Mouse (Mus musculus): ENCODE data around the gene Atp6v0b. TPM values are rescaled to one million over a fixed set of nuclear protein-coding genes. Genes with fewer than 3 reads are reported as not detected.

The Atp6v0b gene
- polyA plus RNA-seq, 1 experiment = 164 TPM

DNA sequence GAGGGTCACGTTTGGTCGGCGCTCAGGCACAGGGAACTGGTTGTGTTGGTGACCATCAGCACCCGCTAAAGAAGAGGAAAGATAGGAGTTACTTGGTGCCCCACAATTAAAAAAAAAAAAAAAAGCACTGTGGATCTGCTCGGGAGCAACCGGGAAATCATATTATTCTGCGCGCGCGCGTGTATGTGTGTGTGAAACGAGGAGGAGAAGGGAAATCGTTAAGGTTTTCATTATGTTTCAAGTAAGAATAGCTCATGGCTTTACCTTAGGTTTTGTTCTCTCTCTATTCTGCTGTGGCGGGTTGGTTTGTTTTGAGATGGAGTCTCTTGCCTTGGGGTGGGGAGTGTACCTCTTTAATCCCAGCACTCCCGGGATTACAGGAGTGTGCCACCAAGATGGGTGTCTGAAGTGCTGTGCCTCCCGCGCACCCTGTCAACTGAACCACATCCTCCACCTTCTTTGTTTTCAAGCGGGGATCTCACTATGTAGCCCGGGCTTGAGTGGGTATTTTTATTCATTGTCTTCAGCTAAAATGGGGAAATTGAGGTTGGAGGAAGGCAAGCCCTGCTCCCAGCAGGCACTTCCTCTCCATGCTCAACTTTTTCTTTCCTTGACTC is 28.5 kb upstream of the Atp6v0b start:
- H3K27ac ChIP-seq (replicated peaks; ENCODE audit: low read depth, low read length) = 0 out of 2 replicates have a peak overlapping the region, but pooled peaks have one; percentile 10
- H3K4me3 ChIP-seq (ENCODE audit: insufficient read depth, low read depth, low read length) = peak overlapping the region; percentile 94
- peaks cover 12% of the 10 kb centered on the region for H3K4me1 ChIP-seq (ENCODE audit: control insufficient read depth, insufficient read depth, insufficient read length, low read length)

DNA sequence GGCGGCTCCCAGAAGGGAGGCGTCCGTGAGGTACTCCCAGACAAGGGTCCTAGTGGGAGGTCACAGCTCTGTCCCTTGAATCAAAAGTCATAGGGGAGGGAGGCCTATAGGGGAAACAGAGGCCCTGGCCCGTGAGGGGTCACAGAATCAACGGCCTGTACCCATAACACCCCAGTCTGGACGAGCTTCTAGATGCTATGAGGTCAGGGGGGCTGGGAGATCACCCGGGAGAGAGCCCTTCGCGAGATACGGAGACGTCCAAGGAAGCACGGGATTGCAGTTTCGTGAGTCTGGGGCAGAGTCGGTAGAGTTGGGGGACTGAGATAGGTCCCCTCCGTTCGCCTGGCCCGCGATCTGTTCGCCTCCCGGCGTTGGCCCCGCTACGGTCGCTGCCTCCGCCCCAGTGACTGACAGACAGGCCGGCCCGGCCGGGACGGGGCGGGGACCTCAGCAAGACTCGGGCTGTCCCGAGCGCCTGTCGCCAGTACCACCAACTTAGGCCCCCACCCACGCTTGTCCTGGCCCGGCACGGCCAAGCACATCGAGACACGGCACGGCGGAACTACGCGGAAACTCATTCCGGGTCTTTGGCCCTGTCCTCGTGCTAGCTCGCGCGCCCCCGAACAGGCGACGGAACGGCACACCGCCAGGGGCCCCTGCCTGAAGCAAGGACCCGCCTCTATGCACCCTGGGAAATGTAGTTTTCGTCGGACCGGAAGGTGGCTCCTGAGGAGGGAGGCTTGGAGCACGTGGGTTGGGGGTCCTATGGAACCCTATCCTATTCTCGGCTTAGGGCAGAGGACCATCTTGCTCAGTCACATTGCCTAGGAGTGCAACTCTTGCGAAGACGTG is 27.7 kb upstream of the Atp6v0b start, which contains the start of gene Ipo13:
Ipo13 (minus strand) TSS at position 409 of the 852 bp plus-strand sequence.
- peaks cover 12% of the 10 kb centered on the region for H3K4me1 ChIP-seq (ENCODE audit: control insufficient read depth, insufficient read depth, insufficient read length, low read length)
- H3K4me3 ChIP-seq (ENCODE audit: insufficient read depth, low read depth, low read length) = peak within 1 kb of the TSS; percentile 94
- peak within 1 kb of the TSS; percentile 99 for H3K27ac ChIP-seq (replicated peaks; ENCODE audit: low read depth, low read length)

DNA sequence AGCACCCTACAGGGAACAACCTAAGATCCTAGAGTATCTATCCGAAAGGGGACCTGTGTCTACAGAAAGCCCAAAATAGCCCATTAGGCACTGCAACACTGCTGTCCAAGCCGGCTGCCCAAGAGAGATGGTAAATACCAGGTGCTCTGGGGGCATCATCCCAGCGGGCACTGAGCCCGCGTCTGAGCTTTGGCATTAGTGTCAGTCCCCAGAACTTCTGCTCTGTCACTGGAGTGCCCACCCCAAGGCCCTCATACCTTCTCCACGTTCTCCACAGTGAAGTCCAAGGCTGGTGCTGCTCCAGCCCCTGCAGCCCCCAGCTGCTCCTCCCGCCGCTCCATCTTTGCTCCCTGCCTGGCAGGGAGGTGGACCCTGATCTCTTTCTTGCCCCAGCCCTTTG is 26.9 kb upstream of the Atp6v0b start:
- Histone ChIP-seq H3K27ac (replicated peaks; ENCODE audit: low read depth, low read length) (no peak overlapping the region), H3K4me3 (ENCODE audit: insufficient read depth, low read depth, low read length) (peak overlapping the region; percentile 94), H3K4me1 (ENCODE audit: control insufficient read depth, insufficient read depth, insufficient read length, low read length) (peaks cover 13% of the 10 kb centered on the region)

DNA sequence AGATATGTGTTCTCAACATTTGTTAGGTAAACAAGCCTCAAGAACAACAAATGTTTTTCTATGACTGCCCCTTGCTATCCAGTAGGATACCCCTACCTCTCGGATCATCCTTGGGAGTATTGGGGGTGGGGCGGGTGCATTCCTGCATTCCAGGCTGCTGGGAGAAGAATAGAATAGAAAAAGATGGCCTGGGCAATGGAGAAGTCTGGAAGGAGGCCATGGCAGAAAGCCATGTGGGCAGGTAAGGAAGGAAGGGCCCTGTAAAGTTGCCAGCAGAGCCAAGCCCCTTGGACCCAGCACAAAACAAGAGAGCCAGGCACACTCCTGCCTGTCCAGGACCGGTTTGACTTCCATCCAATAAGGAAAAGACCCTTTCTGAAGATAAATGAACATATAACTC is 26.3 kb upstream of the Atp6v0b start:
- Histone ChIP-seq H3K27ac (replicated peaks; ENCODE audit: low read depth, low read length) (no peak overlapping the region), H3K4me3 (ENCODE audit: insufficient read depth, low read depth, low read length) (peak overlapping the region; percentile 94), H3K4me1 (ENCODE audit: control insufficient read depth, insufficient read depth, insufficient read length, low read length) (peaks cover 15% of the 10 kb centered on the region)

DNA sequence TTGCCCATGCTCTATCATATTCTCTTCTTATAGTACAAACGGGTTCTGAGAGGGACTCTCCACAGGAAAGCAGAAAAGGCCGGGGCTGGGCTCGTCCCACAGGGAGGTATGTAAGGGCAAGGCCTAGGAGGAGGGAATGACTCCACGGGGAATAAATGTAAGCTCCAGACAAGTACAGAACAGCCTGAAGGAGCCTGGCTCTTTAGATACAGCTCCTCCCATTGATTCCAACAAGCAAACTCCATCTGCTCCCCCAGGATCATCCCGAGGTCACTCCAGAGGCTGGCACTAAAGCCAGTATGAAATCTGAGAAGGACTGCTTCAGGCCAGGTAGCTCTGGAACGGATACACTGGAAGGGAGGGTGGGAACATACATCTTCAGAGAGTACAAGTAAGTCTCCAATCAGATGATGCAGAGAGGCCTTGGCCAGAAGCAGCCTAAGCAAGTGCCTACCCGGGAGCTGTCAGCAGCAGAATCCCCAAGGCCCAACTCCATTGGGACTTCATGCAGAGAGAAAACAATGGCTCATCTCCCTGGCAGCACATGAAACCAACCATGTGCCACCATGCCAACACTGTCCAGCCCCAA is 25.6 kb upstream of the Atp6v0b start:
- H3K27ac ChIP-seq (replicated peaks; ENCODE audit: low read depth, low read length) = no peak overlapping the region
- H3K4me3 ChIP-seq (ENCODE audit: insufficient read depth, low read depth, low read length) = 0 out of 2 replicates have a peak overlapping the region, but pooled peaks have one; percentile 13
- H3K4me1 ChIP-seq (ENCODE audit: control insufficient read depth, insufficient read depth, insufficient read length, low read length) = peaks cover 20% of the 10 kb centered on the region

DNA sequence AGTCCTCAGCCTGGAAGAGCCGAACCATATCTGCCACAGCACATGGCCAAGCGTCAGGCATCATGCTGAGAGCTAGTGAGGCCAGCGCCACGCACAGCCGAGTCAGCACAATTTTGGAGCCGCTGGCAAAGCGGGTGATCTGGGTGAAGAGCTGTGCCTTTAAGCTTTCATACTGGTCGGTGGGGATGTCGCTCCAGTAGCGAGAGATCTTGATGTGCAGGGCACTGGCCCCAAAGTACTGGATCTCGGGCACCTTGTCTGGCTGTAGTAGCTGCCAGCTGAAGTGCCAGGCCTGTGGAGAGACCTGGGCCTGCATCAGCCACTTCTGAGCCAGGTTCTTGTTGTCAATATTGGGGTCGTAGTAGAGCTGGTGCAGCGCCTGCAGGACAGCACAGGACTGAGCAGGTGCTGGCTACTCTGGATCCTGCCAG is 25.0 kb upstream of the Atp6v0b start:
- no peak overlapping the region for H3K4me3 ChIP-seq (ENCODE audit: insufficient read depth, low read depth, low read length)
- H3K4me1 ChIP-seq (ENCODE audit: control insufficient read depth, insufficient read depth, insufficient read length, low read length) = peaks cover 20% of the 10 kb centered on the region
- H3K27ac ChIP-seq (replicated peaks; ENCODE audit: low read depth, low read length) = no peak overlapping the region

DNA sequence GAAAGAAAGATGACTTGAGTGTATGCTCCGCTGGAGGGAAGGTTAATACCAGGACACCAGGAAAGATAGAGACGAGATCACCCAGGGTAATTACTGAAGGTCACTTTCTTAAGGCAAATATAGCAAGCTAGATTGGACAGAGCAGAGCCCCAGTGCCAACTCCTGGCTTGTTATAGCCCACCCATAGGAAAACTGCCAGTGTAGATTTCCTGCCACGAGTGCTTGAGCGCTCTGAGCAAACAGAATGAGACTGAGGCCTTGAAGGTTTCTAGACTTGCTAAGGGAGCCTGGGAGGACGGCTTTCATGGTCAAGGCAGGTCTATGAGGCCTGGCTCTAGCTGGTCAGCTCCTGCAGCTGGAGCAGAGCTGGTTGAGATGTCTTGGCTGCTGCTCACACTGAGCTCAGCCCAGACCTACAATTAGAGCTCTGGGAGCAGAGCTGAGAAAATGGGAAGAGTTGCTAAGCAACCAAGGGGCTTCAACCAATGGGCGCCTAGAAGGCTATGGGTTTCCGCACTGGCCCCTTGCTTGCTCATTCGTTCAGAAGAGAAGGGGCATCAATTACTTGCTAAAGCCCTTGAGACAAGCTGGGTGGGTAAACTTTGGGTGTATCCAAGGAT is 21.8 kb upstream of the Atp6v0b start:
- Histone ChIP-seq H3K4me3 (ENCODE audit: insufficient read depth, low read depth, low read length) (no peak overlapping the region), H3K27ac (replicated peaks; ENCODE audit: low read depth, low read length) (peak overlapping the region; percentile 82; the same call in 1 of the 2 replicates), H3K4me1 (ENCODE audit: control insufficient read depth, insufficient read depth, insufficient read length, low read length) (peaks cover 22% of the 10 kb centered on the region)

DNA sequence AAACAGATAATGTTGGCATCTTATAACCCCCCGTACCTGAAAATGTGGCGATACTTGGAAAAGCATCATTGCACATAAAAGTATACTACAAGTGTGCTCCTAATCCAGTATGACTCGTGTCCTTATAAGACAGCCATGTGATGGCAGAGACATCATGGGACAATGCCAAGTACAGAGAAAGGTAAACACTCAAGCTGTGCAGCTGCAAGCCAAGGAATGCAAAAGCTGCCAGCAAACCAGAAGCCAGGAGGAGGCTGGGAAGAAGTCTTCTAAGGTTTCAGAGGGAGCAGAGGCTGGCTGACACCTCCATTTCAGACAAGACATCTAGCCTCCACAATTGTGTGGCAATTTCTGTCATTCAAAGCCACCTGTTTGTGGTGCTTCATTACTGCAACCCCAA is 19.1 kb upstream of the Atp6v0b start:
- peak overlapping the region; percentile 49; the same call in 1 of the 2 replicates for H3K27ac ChIP-seq (replicated peaks; ENCODE audit: low read depth, low read length)
- H3K4me3 ChIP-seq (ENCODE audit: insufficient read depth, low read depth, low read length) = no peak overlapping the region
- H3K4me1 ChIP-seq (ENCODE audit: control insufficient read depth, insufficient read depth, insufficient read length, low read length) = peaks cover 12% of the 10 kb centered on the region

DNA sequence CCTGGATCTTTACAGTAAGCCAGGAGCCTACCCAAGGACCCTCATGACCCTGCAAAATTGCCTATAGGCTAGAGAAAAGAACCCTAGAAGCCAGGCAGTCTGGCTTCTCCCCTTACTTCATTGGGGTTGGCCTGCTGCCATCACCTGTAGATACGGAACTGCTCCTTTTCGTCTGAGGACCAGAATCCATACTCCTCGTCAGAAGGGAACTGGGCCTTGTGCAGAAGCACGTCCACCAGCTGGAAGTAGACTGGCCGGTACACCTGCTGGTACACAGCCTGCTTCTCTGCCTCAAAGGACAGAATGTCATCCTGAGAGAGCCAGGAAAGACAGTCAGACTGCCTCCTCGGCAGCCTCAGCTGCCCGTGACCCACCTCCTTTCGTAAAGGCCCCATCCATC is 17.6 kb upstream of the Atp6v0b start:
- Histone ChIP-seq H3K27ac (replicated peaks; ENCODE audit: low read depth, low read length) (no peak overlapping the region), H3K4me1 (ENCODE audit: control insufficient read depth, insufficient read depth, insufficient read length, low read length) (peaks cover 12% of the 10 kb centered on the region), H3K4me3 (ENCODE audit: insufficient read depth, low read depth, low read length) (no peak overlapping the region)

DNA sequence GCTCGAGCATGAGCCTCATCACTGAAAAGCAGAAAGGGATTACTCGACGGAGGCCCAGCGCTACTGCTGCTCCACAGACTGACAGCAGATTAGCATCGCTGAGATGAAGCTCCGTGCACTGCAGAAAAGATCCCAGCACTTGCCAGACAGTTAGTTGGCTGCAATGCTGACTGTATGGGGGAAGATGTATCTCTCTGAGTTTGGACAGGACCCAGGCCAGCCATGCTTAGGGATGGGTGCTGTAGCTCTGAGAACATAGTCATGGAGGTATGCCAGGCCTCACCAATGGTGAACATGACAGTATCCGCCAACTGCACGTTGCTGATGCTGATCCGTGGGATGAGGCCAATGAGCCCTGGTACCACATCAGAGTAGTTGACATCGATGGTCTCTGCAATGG is 17.0 kb upstream of the Atp6v0b start:
- Histone ChIP-seq H3K4me1 (ENCODE audit: control insufficient read depth, insufficient read depth, insufficient read length, low read length) (peaks cover 11% of the 10 kb centered on the region), H3K27ac (replicated peaks; ENCODE audit: low read depth, low read length) (no peak overlapping the region), H3K4me3 (ENCODE audit: insufficient read depth, low read depth, low read length) (no peak overlapping the region)

DNA sequence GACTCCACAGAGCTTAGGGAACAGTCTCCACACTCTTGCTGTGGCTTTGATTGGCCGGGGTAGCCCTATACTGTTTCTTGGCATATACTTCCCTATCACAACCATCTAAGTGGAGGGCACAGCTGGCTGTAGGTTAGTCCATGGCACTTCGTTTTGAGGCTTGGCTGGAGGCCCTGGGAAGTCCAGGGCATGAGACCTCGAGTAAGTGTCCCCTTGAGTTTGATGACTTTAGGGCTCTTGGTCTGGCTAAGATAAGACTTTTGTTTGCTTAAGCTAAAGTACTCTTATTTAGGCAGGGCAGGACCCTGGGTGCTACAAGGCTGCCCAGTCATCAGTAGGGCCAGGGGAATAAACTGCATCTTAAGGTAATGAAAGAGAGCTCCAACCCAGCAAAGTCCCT is 11.0 kb upstream of the Atp6v0b start:
- H3K4me1 ChIP-seq (ENCODE audit: control insufficient read depth, insufficient read depth, insufficient read length, low read length) = no peaks in the 10 kb centered on the region
- H3K27ac ChIP-seq (replicated peaks; ENCODE audit: low read depth, low read length) = no peak overlapping the region
- H3K4me3 ChIP-seq (ENCODE audit: insufficient read depth, low read depth, low read length) = no peak overlapping the region

DNA sequence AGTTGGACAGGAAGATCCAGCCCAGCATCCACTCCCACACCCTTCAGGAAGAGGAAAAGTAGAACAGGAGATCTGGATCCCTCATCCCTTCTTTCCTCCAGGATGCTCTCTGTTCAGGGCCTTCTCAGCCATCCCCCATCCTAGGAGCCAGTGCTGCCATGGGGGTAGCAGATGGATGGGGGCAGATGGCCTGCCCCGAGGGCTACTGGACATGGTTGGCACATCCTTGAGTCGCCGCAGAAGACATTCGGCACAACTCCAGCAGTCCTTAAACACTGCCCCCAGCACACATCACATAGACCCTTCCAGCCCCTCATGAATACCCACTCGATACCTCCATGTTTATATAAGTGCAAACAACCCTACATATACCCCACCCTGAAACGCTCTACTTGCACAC is 8.9 kb upstream of the Atp6v0b start:
- Histone ChIP-seq H3K4me1 (ENCODE audit: control insufficient read depth, insufficient read depth, insufficient read length, low read length) (no peaks in the 10 kb centered on the region), H3K27ac (replicated peaks; ENCODE audit: low read depth, low read length) (no peak overlapping the region), H3K4me3 (ENCODE audit: insufficient read depth, low read depth, low read length) (no peak overlapping the region)

DNA sequence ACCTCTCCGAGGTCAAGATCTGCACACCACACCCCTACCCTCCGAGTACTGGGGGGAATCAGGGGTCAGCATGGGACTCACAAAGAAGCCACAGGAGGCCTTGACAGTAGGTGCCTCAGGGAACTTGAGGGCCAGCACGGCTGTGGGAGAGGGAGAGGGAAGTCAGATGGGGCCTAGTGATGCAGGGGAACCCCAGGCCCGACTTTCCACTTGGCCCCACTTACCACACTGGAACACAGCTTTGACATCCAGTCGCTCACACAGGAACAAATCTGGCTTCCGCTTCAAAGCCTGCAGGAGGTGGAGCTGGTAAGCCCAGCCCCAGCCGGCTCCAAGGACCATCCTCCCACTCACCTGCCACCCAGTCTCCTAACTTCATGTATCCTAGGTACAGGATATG is 8.2 kb upstream of the Atp6v0b start:
- Histone ChIP-seq H3K27ac (replicated peaks; ENCODE audit: low read depth, low read length) (no peak overlapping the region), H3K4me3 (ENCODE audit: insufficient read depth, low read depth, low read length) (no peak overlapping the region), H3K4me1 (ENCODE audit: control insufficient read depth, insufficient read depth, insufficient read length, low read length) (no peaks in the 10 kb centered on the region)

DNA sequence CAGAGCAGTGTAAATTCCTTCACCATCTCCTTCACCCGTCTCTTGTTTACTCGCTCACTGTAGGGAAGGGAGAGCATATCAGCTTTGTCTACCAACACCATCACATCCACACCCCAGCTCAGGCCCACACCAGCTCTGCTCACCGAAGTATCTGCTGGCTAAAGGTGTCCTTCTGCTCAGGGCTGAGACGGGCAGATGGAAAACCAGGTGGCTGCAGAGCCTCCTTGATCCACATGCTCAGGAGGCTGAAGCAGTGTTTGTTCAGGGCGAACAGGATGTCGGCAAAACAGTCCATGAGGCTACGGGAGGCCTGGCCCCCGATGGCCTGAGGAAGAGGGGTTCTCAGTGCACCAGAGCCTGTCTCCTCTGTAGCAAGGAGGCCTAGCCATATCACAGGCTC is 7.5 kb upstream of the Atp6v0b start:
- Histone ChIP-seq H3K27ac (replicated peaks; ENCODE audit: low read depth, low read length) (no peak overlapping the region), H3K4me1 (ENCODE audit: control insufficient read depth, insufficient read depth, insufficient read length, low read length) (no peaks in the 10 kb centered on the region), H3K4me3 (ENCODE audit: insufficient read depth, low read depth, low read length) (no peak overlapping the region)

DNA sequence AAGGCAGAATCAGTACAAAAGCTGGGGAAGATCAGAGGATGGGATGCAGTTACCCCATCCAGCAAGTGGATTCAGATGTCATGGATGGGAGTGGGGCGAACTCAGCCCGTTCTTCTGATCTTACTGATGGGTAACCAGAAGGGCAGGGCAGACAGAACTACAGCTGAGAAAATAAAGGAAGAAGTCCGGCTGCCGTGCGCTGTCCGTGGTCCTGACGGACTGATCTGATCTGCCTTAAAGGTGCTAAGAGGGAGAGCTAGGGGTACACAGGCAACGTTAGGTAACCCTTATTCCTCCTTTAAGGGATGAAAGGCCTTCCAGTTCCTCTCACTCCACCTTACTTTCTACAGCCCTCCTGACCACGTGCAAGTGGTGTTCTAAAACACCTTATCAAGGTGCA is 6.2 kb upstream of the Atp6v0b start:
- no peak overlapping the region for H3K27ac ChIP-seq (replicated peaks; ENCODE audit: low read depth, low read length)
- no peaks in the 10 kb centered on the region for H3K4me1 ChIP-seq (ENCODE audit: control insufficient read depth, insufficient read depth, insufficient read length, low read length)
- H3K4me3 ChIP-seq (ENCODE audit: insufficient read depth, low read depth, low read length) = no peak overlapping the region

All from brown adipose tissue, adult 24 weeks (tissue).